Mouse (Mus musculus) ES-Bruce4 (cell line): ENCODE results near the gene Slc45a1. TPM values are rescaled to one million over a fixed set of nuclear protein-coding genes. Genes with fewer than 3 reads are reported as not detected.

Experiments
- H3K27ac ChIP-seq: 2 replicates; pipeline ENCODE4 v1.5.1; 2012; ENCODE audit warnings: low read length, inconsistent platforms; ENCODE audit not compliant: insufficient read depth
- H3K27me3 ChIP-seq: 2 replicates; pipeline ENCODE4 v1.6.1; 2012; ENCODE audit warnings: mild to moderate bottlenecking, low read length, inconsistent platforms; ENCODE audit not compliant: control insufficient read depth, poor library complexity, insufficient read depth, severe bottlenecking
- H3K36me3 ChIP-seq: 2 replicates; pipeline ENCODE4 v1.6.1; 2012; ENCODE audit warnings: inconsistent platforms, mild to moderate bottlenecking, low read length, moderate library complexity; ENCODE audit not compliant: control insufficient read depth, poor library complexity, insufficient read depth, severe bottlenecking
- H3K4me1 ChIP-seq: one replicate; pipeline ENCODE4 v1.8.1; 2011; ENCODE audit warnings: low read length; ENCODE audit not compliant: control insufficient read depth, insufficient read depth
- H3K4me3 ChIP-seq: 2 replicates; pipeline ENCODE4 v1.5.1; 2011; ENCODE audit warnings: low read depth, mild to moderate bottlenecking, low read length
- H3K9ac ChIP-seq: 2 replicates; pipeline ENCODE4 v1.6.1; 2012; ENCODE audit warnings: low read depth, mild to moderate bottlenecking, inconsistent platforms; ENCODE audit not compliant: poor library complexity, severe bottlenecking
- H3K9me3 ChIP-seq: replicated peaks from 2 replicates; pipeline ENCODE4 v1.6.1; 2012; ENCODE audit warnings: mild to moderate bottlenecking, low read length, inconsistent platforms; ENCODE audit not compliant: control insufficient read depth, poor library complexity, insufficient read depth, severe bottlenecking
- CTCF ChIP-seq: IDR thresholded peaks from one replicate; pipeline ENCODE4 v1.8.1; 2011; ENCODE audit warnings: low read depth, low read length
- EP300 ChIP-seq: IDR thresholded peaks from 2 replicates; pipeline ENCODE4 v1.6.1; 2011; ENCODE audit warnings: low read depth, low read length; ENCODE audit not compliant: insufficient read depth
- POLR2A ChIP-seq: IDR thresholded peaks from one replicate; pipeline ENCODE4 v1.8.1; 2011; ENCODE audit warnings: low read length; ENCODE audit not compliant: insufficient read depth
- polyA plus RNA-seq: library from polyadenylated mRNA; stranded (reverse); fragments of >200 nt; gene quantifications from 2 replicates; pipeline ENCODE4 v1.2.4, GENCODE M21; 2011; ENCODE audit warnings: low read depth; ENCODE audit not compliant: missing spikeins, insufficient read depth, insufficient read length

Gene Slc45a1
- 0.90 and 1.1 TPM in 2 replicates for polyA plus RNA-seq

DNA sequence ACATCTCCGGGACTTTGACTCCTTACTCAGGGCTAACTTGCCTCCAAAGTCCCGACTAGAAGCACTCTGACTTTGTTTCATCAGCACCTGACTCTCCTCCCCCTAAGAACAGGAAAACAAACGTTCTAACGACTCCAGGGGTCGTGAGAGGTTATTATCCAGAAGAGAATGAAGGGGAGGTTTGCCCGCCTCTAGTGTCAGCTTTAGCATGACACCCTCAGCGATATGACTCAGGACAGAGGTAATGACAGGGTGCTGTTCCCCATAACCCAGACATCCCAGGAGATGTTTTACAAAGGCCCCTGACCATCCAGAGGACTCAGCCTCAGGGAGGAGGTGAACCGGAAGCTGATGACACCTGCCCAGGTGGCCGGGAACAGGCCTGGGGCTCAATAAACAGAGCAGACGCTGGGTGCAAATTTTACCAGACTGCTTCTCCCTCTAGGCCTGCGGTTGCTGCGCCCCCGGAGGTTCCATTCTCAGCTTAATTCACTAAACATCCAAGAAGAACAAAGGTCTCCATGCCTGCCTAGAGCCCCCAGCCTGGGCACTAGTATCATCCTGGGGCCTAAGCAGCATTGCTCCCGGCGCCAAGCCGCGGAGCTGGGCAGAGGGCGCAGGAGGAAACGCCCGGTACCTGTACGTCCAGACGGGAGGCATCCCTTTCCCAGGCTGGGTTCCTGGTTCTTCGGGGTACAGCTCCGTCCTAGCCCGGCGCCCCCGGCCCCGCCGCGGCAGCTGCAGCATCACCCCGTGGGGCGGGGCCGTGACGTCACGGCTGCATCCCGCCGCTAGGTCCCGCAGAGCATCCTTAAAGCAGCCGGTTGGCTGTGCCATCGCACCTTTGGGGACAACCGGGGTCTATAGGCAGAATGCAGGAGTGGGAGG lies at the start of gene Slc45a1:
Slc45a1 (minus strand) TSS at position 785 of the 888 bp plus-strand sequence.
- H3K4me1 ChIP-seq: no peaks in the 10 kb centered on the region
- no peaks in the 10 kb centered on the region for H3K27me3 ChIP-seq
- no peaks in the 10 kb centered on the region for H3K9me3 ChIP-seq
- no peak within 1 kb of the TSS; the same call in 1 of the 2 replicates for H3K9ac ChIP-seq
- no peaks in the 10 kb centered on the region for H3K36me3 ChIP-seq
- peak within 1 kb of the TSS; percentile 63 for H3K4me3 ChIP-seq
- TF ChIP-seq CTCF (no peak), EP300 (0 out of 2 replicates have a peak, but pooled peaks have one; percentile 5), POLR2A (no peak)
- no peak within 1 kb of the TSS for H3K27ac ChIP-seq

DNA sequence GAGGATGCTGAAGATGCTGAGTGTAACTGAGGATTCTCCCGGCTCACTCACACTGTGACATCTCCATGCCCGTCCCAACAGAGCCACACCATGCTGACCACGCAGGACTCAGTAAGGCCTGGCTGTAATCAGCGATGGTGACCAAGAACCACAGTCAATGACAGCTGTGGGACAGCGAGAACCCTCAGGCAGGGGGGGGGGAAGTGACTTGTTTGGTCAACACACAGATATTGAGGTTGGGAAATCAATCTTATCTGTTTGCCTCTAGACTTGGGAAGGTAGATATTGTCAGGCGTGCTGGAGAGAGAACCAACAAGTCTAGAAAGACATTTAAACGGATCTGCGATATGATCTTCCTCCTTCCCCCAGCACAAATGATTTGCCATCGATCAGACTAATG lies 48.9 kb upstream of the Slc45a1 start:
- Histone ChIP-seq H3K9me3 (no peaks in the 10 kb centered on the region), H3K9ac (no peak overlapping the region), H3K27ac (no peak overlapping the region), H3K4me1 (no peaks in the 10 kb centered on the region), H3K4me3 (no peak overlapping the region), H3K36me3 (no peaks in the 10 kb centered on the region), H3K27me3 (no peaks in the 10 kb centered on the region)
- TF ChIP-seq EP300 (no peak), POLR2A (no peak), CTCF (no peak)

DNA sequence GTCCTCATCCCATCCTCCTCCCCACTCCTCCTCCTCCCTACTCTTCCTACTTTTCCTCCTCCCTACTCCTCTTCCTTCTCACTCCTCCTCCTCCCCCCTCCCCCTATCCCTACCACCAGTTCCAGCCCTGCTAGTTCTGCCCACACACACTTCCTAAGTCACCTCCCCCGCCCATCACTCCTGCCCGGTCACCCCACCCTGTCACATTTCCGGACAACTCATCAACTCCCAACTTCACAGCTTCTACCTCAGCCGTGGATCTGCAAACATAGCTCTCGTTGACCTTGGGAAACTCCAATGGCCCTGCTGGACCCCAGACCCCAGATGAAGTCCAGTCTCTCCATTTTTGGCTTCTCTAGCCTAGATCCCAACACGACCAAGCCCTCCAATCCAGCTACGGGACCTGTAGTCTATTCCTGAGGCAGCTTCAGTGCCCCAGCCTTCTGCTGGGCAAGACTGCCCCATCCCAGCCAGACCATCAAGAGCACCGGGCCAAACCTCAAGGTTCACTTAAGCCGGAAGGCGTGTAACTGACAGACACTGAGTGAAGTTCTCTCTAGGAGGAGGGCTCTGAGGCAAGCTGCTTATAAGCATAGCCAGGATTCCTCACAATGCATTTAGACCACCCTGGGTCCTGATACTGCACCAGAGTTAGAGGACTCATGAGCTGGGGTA lies 42.6 kb upstream of the Slc45a1 start:
- no peaks in the 10 kb centered on the region for H3K36me3 ChIP-seq
- H3K27me3 ChIP-seq: no peaks in the 10 kb centered on the region
- H3K4me1 ChIP-seq: no peaks in the 10 kb centered on the region
- TF ChIP-seq POLR2A (no peak), CTCF (no peak), EP300 (no peak)
- no peak overlapping the region for H3K4me3 ChIP-seq
- no peaks in the 10 kb centered on the region for H3K9me3 ChIP-seq
- H3K9ac ChIP-seq: no peak overlapping the region
- H3K27ac ChIP-seq: no peak overlapping the region

DNA sequence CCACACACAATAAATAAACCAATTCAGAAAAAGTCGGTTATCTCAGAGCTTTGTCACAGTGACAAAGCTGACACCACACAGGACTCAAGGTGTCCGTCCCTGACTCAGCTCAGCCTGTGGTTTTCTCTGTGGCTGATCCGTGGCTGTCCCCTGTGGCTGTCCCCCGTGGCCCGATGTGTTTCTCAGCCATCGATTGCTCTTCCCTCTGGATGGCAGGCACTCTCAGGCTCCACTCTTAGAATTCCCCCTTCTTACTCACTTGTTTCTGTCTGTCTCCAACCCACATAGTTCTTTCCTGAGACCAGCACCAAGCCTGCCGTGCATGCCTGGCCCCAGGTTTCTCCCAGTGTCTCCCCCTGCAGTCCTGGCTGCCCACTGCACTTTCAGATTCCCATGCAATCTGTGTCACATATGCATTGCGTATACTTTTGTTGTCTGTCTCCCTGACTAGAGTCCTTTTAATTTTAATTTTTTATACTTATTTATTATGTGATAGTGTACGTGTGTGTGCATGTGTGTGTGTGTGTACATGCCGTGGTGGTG lies 41.0 kb upstream of the Slc45a1 start:
- Histone ChIP-seq H3K27ac (no peak overlapping the region), H3K27me3 (no peaks in the 10 kb centered on the region), H3K9me3 (no peaks in the 10 kb centered on the region), H3K36me3 (no peaks in the 10 kb centered on the region), H3K4me1 (no peaks in the 10 kb centered on the region), H3K4me3 (no peak overlapping the region), H3K9ac (no peak overlapping the region)
- peak; percentile 62 for TF ChIP-seq CTCF
- no peak for TF ChIP-seq EP300

DNA sequence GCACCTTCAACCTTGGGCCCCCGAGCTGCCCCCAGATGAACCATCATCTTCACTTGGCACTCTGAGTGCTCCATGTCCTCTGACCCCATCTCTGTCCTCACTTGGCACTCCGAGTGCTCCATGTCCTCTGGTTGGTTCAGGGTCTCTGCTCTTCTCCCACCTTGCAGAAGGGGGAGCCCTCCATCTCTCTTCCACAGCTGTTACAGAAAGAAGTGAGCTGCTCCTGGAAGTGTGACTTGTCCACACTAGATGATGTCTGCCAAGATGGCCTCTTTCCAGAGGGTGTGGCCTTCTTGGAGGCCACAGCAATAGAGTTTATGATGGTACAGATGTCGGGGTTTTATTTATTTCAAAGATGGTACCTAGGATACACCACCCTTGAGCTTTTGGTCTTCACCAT lies 38.8 kb upstream of the Slc45a1 start:
- Histone ChIP-seq H3K27me3 (no peaks in the 10 kb centered on the region), H3K9me3 (no peaks in the 10 kb centered on the region), H3K36me3 (no peaks in the 10 kb centered on the region), H3K4me3 (no peak overlapping the region), H3K9ac (no peak overlapping the region), H3K27ac (no peak overlapping the region), H3K4me1 (no peaks in the 10 kb centered on the region)
- TF ChIP-seq EP300: no peak
- no peak for TF ChIP-seq POLR2A
- TF ChIP-seq CTCF: peak; percentile 33

DNA sequence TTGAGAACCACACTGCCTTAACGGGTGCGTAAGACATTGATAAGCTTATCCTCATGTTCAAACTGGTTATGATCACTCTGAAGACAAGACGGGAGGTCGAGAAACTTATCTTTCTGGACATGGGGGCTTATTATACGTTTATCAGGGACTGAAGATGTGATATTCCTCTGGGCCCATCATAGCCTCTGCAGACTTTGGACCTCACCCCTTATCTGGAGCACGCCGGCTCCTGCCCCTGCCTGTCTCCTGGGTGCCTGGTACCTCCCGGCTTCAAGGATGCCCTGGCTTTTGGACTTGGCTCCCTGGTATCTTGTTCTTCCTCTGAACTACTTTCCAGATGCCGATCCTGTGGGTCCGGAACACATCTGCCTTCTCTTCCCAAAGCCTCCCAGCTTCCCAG lies 37.6 kb upstream of the Slc45a1 start:
- H3K27ac ChIP-seq: no peak overlapping the region

More for the DNA sequence above, 37.6 kb upstream of the Slc45a1 start:
- TF ChIP-seq EP300: no peak
- no peak for TF ChIP-seq CTCF
- no peak for TF ChIP-seq POLR2A
- Histone ChIP-seq H3K4me1 (no peaks in the 10 kb centered on the region), H3K9me3 (no peaks in the 10 kb centered on the region), H3K4me3 (no peak overlapping the region), H3K9ac (no peak overlapping the region), H3K27me3 (no peaks in the 10 kb centered on the region), H3K36me3 (no peaks in the 10 kb centered on the region)
